Mouse (Mus musculus): ENCODE measurements around the gene Stum.
"Not testable (repeated sequence)": the region's sequence is repeated elsewhere in the genome, so short reads cannot be mapped to it uniquely, and the experiment has no call there.

Gene Stum

GRCm38 (mm10) chr1:180483399-180484291, at the start of gene Stum:
Gene Stum, minus strand, starts transcription at chr1:180483504.
- peak; percentile 90 for DNase-seq (ENCODE audit: low read depth, low spot score)

- DNase-seq (ENCODE audit: low read depth, low spot score), result no peak
These were observed 49.4 kb upstream of the Stum start for GRCm38 (mm10) chr1:180532671-180533070.

GRCm38 (mm10) chr1:180530457-180531263, 47.4 kb upstream of the Stum start:
- no peak for DNase-seq (ENCODE audit: low read depth, low spot score)

- no peak for DNase-seq (ENCODE audit: low read depth, low spot score)
These were observed 46.5 kb upstream of the Stum start for GRCm38 (mm10) chr1:180529847-180530246.

- no peak for DNase-seq (ENCODE audit: low read depth, low spot score)
These were observed 42.0 kb upstream of the Stum start for GRCm38 (mm10) chr1:180525301-180525700.

- DNase-seq (ENCODE audit: low read depth, low spot score), result no peak
These were observed 40.0 kb upstream of the Stum start for GRCm38 (mm10) chr1:180523320-180523719.

GRCm38 (mm10) chr1:180520190-180520589, 36.9 kb upstream of the Stum start:
- no peak for DNase-seq (ENCODE audit: low read depth, low spot score)

GRCm38 (mm10) chr1:180519520-180519919, 36.2 kb upstream of the Stum start:
- DNase-seq (ENCODE audit: low read depth, low spot score), result peak; percentile 12

- not testable (repeated sequence) for DNase-seq (ENCODE audit: low read depth, low spot score)
These were observed 35.6 kb upstream of the Stum start for GRCm38 (mm10) chr1:180518899-180519298.

GRCm38 (mm10) chr1:180518412-180518811, 35.1 kb upstream of the Stum start:
- no peak for DNase-seq (ENCODE audit: low read depth, low spot score)

- DNase-seq (ENCODE audit: low read depth, low spot score), result no peak
These were observed 34.2 kb upstream of the Stum start for GRCm38 (mm10) chr1:180517390-180518054.

- DNase-seq (ENCODE audit: low read depth, low spot score), result no peak
These were observed 30.8 kb upstream of the Stum start for GRCm38 (mm10) chr1:180514077-180514476.

- DNase-seq (ENCODE audit: low read depth, low spot score), result peak; percentile 46
These were observed 27.6 kb upstream of the Stum start for GRCm38 (mm10) chr1:180510879-180511278.

- peak; percentile 39 for DNase-seq (ENCODE audit: low read depth, low spot score)
These were observed 27.1 kb upstream of the Stum start for GRCm38 (mm10) chr1:180510442-180510841.

GRCm38 (mm10) chr1:180508662-180509061, 25.4 kb upstream of the Stum start:
- no peak for DNase-seq (ENCODE audit: low read depth, low spot score)

GRCm38 (mm10) chr1:180507291-180507791, 24.0 kb upstream of the Stum start:
- DNase-seq (ENCODE audit: low read depth, low spot score), result no peak

- DNase-seq (ENCODE audit: low read depth, low spot score), result no peak
These were observed 23.0 kb upstream of the Stum start for GRCm38 (mm10) chr1:180506341-180506740.

- no peak for DNase-seq (ENCODE audit: low read depth, low spot score)
These were observed 21.6 kb upstream of the Stum start for GRCm38 (mm10) chr1:180504899-180505298.

- no peak for DNase-seq (ENCODE audit: low read depth, low spot score)
These were observed 20.2 kb upstream of the Stum start for GRCm38 (mm10) chr1:180503484-180503883.

GRCm38 (mm10) chr1:180502566-180502965, 19.3 kb upstream of the Stum start:
- no peak for DNase-seq (ENCODE audit: low read depth, low spot score)

GRCm38 (mm10) chr1:180500641-180501040, 17.3 kb upstream of the Stum start:
- no peak for DNase-seq (ENCODE audit: low read depth, low spot score)

GRCm38 (mm10) chr1:180500218-180500617, 16.9 kb upstream of the Stum start:
- no peak for DNase-seq (ENCODE audit: low read depth, low spot score)

Data from CD4-positive, CD25-positive, alpha-beta regulatory T cell, adult 2 months (primary cell).